Mouse (Mus musculus): ENCODE measurements around the gene Adgrb3. TPM values are rescaled to one million over a fixed set of nuclear protein-coding genes. Genes with fewer than 3 reads are reported as not detected.

The Adgrb3 gene
- total and polyA plus RNA-seq, 2 experiments from 2014 or later: 54.6 to 90.7 TPM

- H3K4me3 ChIP-seq (ENCODE audit: low read depth, low read length): no peak overlapping the region
- peak; percentile 42; the same call in 1 of the 2 replicates for ATAC-seq (ENCODE audit: low FRiP score)
- H3K27ac ChIP-seq (ENCODE audit: low read depth, low read length): no peak overlapping the region
- no peak overlapping the region for H3K4me2 ChIP-seq (ENCODE audit: low read depth, low read length, poor library complexity, severe bottlenecking)
- H3K36me3 ChIP-seq (ENCODE audit: insufficient read depth, low read length): no peaks in the 10 kb centered on the region
- no peaks in the 10 kb centered on the region; the same call in 1 of the 2 replicates for H3K4me1 ChIP-seq (ENCODE audit: insufficient read depth, low read length)
- no peaks in the 10 kb centered on the region for H3K27me3 ChIP-seq (ENCODE audit: insufficient read depth, low read length)
- WGBS: 44% methylated on average over 8 of the region's 8 CpGs
- TF ChIP-seq CTCF (IDR thresholded peaks at IDR 0.05): no peak
- no peaks in the 10 kb centered on the region for H3K9me3 ChIP-seq (ENCODE audit: low read length)
- no peak overlapping the region for H3K9ac ChIP-seq (replicated peaks; ENCODE audit: low read length, poor library complexity, severe bottlenecking)
- DNase-seq (ENCODE audit: low spot score): peak; percentile 40
Measured at GRCm38 (mm10) chr1:25082377-25082776, 747.1 kb downstream of the Adgrb3 start.

DNA sequence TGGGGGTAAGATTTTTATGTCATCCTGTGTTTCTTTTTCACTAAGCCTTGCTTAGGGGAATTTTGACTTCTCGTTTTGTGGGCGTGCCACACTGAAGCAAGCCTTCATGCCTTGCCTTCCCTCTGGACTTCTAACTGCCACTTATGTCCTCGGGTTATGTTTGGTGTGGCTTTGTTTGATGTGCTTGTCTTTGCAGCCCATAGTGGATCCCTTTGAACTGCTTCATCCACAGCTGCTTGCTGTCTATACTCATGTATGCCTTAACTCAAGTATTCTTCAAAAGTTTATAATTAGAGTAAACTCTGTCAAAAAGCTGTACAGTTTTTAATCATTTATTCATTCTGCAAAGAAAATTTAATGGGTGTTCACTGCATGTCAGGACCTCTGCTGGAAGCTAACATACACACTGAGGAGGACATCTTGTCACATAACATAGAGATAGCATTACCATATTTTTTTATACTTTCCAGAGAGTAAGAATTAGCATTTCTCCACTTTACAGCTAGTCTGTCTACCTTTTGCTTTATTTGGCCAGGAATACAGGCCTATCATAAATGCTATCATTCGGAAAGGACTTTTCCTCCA, 748.1 kb downstream of the Adgrb3 start:
- WGBS: 55% methylated on average over 4 of the region's 4 CpGs
- Histone ChIP-seq H3K4me3 (ENCODE audit: low read depth, low read length) (no peak overlapping the region), H3K27ac (ENCODE audit: low read depth, low read length) (no peak overlapping the region), H3K9ac (replicated peaks; ENCODE audit: low read length, poor library complexity, severe bottlenecking) (no peak overlapping the region), H3K9me3 (ENCODE audit: low read length) (no peaks in the 10 kb centered on the region), H3K4me2 (ENCODE audit: low read depth, low read length, poor library complexity, severe bottlenecking) (no peak overlapping the region), H3K4me1 (ENCODE audit: insufficient read depth, low read length) (no peaks in the 10 kb centered on the region; the same call in 1 of the 2 replicates), H3K36me3 (ENCODE audit: insufficient read depth, low read length) (no peaks in the 10 kb centered on the region), H3K27me3 (ENCODE audit: insufficient read depth, low read length) (no peaks in the 10 kb centered on the region)
- TF ChIP-seq CTCF (IDR thresholded peaks at IDR 0.05): no peak
- DNase-seq (ENCODE audit: low spot score) (no peak), ATAC-seq (ENCODE audit: low FRiP score) (no peak)

GRCm38 (mm10) chr1:25079395-25079794, 750.1 kb downstream of the Adgrb3 start:
- Histone ChIP-seq H3K36me3 (ENCODE audit: insufficient read depth, low read length) (no peaks in the 10 kb centered on the region), H3K9me3 (ENCODE audit: low read length) (no peaks in the 10 kb centered on the region), H3K4me2 (ENCODE audit: low read depth, low read length, poor library complexity, severe bottlenecking) (no peak overlapping the region), H3K27ac (ENCODE audit: low read depth, low read length) (no peak overlapping the region), H3K4me3 (ENCODE audit: low read depth, low read length) (no peak overlapping the region), H3K9ac (replicated peaks; ENCODE audit: low read length, poor library complexity, severe bottlenecking) (no peak overlapping the region), H3K4me1 (ENCODE audit: insufficient read depth, low read length) (no peaks in the 10 kb centered on the region), H3K27me3 (ENCODE audit: insufficient read depth, low read length) (no peaks in the 10 kb centered on the region)
- TF ChIP-seq CTCF (IDR thresholded peaks at IDR 0.05): no peak
- ATAC-seq (ENCODE audit: low FRiP score) (no peak), DNase-seq (ENCODE audit: low spot score) (no peak)
- 93% methylated on average over 2 of the region's 2 CpGs for WGBS

DNA sequence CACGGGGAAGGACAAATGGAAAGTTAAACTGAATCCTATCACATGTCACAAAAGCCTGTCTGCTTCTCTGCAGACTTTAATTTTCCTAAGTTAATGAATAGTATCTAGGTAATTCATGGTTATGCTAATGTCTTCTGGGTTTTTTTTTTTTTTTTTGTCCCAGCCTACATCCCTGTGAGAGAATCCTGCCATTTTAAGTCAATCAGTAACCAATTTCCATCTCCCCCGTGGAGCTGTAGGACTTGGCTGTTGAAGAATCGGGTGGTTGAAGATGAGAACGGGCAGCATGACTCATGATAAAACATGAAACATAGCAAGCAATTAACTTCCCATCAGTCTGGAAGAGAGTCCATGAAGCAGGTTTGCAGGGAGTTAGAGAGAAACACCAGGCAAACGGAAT, 753.6 kb downstream of the Adgrb3 start:
- TF ChIP-seq CTCF (IDR thresholded peaks at IDR 0.05): no peak
- DNase-seq (ENCODE audit: low spot score) (no peak), ATAC-seq (ENCODE audit: low FRiP score) (no peak)
- Histone ChIP-seq H3K4me1 (ENCODE audit: insufficient read depth, low read length) (no peaks in the 10 kb centered on the region), H3K27ac (ENCODE audit: low read depth, low read length) (no peak overlapping the region), H3K4me3 (ENCODE audit: low read depth, low read length) (no peak overlapping the region), H3K9ac (replicated peaks; ENCODE audit: low read length, poor library complexity, severe bottlenecking) (no peak overlapping the region), H3K27me3 (ENCODE audit: insufficient read depth, low read length) (no peaks in the 10 kb centered on the region), H3K9me3 (ENCODE audit: low read length) (no peaks in the 10 kb centered on the region), H3K4me2 (ENCODE audit: low read depth, low read length, poor library complexity, severe bottlenecking) (no peak overlapping the region), H3K36me3 (ENCODE audit: insufficient read depth, low read length) (no peaks in the 10 kb centered on the region)
- WGBS: 71% methylated on average over 5 of the region's 5 CpGs

GRCm38 (mm10) chr1:25063964-25064363, 765.5 kb downstream of the Adgrb3 start:
- H3K27me3 ChIP-seq (ENCODE audit: insufficient read depth, low read length): no peaks in the 10 kb centered on the region
- no peak for ATAC-seq (ENCODE audit: low FRiP score)
- no peaks in the 10 kb centered on the region for H3K9me3 ChIP-seq (ENCODE audit: low read length)
- H3K36me3 ChIP-seq (ENCODE audit: insufficient read depth, low read length): peaks cover 3% of the 10 kb centered on the region; the same call in 1 of the 2 replicates
- no peak for DNase-seq (ENCODE audit: low spot score)
- TF ChIP-seq CTCF (IDR thresholded peaks at IDR 0.05): no peak
- no peaks in the 10 kb centered on the region for H3K4me1 ChIP-seq (ENCODE audit: insufficient read depth, low read length)
- H3K4me2 ChIP-seq (ENCODE audit: low read depth, low read length, poor library complexity, severe bottlenecking): no peak overlapping the region
- H3K27ac ChIP-seq (ENCODE audit: low read depth, low read length): no peak overlapping the region
- no peak overlapping the region for H3K9ac ChIP-seq (replicated peaks; ENCODE audit: low read length, poor library complexity, severe bottlenecking)
- 39% methylated on average over 6 of the region's 6 CpGs for WGBS
- no peak overlapping the region for H3K4me3 ChIP-seq (ENCODE audit: low read depth, low read length)

DNA sequence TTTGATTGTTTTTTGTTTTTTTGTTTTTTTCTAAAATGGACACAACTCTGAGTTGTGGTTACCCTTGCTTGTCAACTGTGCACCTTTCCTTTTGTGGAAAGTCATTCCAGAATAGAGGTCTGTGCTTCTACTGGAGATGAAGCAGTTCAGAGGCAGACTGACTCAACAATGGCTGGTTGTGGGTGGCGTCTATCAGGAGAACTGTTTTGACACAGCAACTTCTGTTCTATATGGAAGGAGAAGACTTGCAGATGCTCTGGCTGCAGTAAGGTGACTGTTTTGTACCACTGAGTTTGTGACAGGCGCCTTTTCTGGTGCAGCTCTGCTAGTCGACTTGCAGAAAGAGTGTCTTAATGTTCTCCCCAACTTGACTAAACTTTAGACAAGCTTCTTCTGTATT, 768.6 kb downstream of the Adgrb3 start:
- Histone ChIP-seq H3K4me1 (ENCODE audit: insufficient read depth, low read length) (no peaks in the 10 kb centered on the region), H3K9me3 (ENCODE audit: low read length) (no peaks in the 10 kb centered on the region), H3K4me2 (ENCODE audit: low read depth, low read length, poor library complexity, severe bottlenecking) (no peak overlapping the region), H3K9ac (replicated peaks; ENCODE audit: low read length, poor library complexity, severe bottlenecking) (no peak overlapping the region), H3K27ac (ENCODE audit: low read depth, low read length) (no peak overlapping the region), H3K36me3 (ENCODE audit: insufficient read depth, low read length) (no peaks in the 10 kb centered on the region), H3K27me3 (ENCODE audit: insufficient read depth, low read length) (no peaks in the 10 kb centered on the region), H3K4me3 (ENCODE audit: low read depth, low read length) (no peak overlapping the region)
- DNase-seq (ENCODE audit: low spot score) (no peak), ATAC-seq (ENCODE audit: low FRiP score) (no peak)
- 75% methylated on average over 3 of the region's 3 CpGs for WGBS
- no peak for TF ChIP-seq CTCF (IDR thresholded peaks at IDR 0.05)
